Mouse (Mus musculus) c-Kit-negative CD71-positive TER-119-positive erythroid progenitor cells, embryonic 14.5 days (primary cell): ENCODE measurements around the gene Nupr1l.
"Not testable (repeated sequence)": the region's sequence is repeated elsewhere in the genome, so short reads cannot be mapped to it uniquely, and the experiment has no call there.

Source experiments
- DNase-seq: peaks from one replicate; pipeline ENCODE4 v3.0.0-alpha.2; 2013; ENCODE audit warnings: low read depth, low spot score

Nupr1l gene

DNA sequence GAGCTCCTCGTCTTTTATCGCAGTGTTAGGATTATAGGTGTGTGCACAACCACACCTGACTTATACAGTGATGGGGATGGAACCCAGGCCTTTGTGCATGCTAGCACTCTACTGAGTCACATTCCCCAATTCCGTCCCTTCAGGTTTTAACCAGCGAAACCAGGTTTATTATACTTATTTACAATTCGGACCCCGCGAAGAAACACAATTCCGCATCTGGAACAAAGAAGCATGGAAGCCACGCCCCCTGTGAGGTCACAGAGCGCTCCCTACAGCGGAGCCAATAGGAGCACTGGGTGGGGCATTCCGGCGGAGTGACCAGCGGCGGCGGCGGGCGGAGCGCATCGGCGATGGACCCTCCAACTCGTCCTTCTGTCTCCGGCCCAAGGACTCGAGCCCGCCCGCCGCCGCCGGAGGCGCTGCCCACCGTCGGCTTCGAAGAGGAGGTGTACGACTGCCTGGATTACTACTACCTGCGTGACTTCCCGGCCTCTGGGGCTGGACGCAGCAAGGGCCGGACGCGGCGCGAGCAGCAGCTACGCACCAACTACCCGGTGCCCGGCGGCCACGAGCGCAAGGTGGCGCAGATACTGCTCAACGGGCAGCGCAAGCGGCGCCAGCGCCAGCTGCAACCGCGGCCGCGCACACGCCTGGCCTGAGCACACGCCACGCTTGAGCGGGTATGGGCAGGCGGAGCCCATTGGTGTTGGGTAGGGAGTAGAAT lies at the start of gene Nupr1l:
Nupr1l (plus strand) TSS at position 299 of the 724 bp plus-strand sequence.
- DNase-seq: peak; percentile 64

DNA sequence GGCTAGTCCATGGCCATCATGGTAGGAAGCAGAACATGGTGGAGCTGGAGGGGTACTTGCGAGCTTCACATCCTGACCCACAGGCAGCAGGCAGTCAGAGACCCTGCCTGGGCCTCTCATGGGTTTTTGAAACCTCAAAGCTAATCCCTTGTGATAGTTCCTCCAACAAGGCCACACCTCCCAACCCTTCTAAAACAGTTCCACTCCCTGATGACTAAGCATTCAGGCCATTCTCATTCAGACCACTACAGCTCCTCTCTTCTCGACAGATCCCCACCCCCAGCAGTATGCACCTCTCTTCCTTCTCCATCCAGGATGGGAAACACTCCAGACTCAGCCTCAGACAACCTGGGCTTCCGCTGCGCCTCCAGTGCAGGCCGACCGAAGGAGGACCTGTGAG lies 46.0 kb upstream of the Nupr1l start:
- DNase-seq: no peak

GRCm38 (mm10) chr5:129864467-129864866 lies 43.9 kb upstream of the Nupr1l start:
- DNase-seq: no peak

DNA sequence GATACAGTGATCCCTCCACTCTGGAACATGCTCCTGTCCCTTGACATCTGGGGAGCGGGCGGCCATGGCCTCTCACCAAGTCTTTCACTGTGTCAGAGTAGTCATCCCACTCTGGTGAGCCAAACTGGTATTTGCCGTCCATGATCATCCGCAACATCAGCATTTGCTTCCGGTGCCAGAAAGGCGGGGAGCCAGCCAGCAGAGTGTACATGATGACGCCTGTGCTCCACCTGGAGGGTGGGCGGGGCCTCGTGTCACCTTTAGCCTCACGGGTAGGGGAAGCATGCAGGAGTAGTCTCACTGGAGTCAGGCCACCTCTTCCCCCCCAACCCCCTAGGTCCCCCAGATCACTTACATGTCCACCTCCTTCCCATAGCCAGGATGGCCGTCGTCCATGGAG lies 42.5 kb upstream of the Nupr1l start:
- no peak for DNase-seq

GRCm38 (mm10) chr5:129869238-129869995 lies 38.9 kb upstream of the Nupr1l start:
- DNase-seq: no peak

DNA sequence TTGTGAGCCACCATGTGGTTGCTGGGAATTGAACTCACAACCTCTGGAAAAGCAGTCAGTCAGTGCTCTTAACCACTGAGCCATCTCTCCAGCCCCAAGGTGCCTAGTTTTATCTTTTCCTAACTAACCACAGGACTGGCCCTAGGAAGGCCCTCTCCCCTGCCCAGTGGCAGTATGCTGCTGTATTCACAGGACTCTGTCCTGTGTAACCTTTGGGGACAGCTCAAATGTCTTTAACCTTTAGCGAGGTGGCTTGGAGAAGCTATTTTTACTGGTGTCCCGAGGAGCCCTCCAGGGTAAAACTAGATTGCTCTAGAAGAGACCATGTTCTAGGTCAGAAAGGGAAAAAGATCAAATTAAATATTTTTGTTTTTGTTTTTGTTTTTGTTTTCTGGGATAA lies 37.1 kb upstream of the Nupr1l start:
- DNase-seq: no peak

DNA sequence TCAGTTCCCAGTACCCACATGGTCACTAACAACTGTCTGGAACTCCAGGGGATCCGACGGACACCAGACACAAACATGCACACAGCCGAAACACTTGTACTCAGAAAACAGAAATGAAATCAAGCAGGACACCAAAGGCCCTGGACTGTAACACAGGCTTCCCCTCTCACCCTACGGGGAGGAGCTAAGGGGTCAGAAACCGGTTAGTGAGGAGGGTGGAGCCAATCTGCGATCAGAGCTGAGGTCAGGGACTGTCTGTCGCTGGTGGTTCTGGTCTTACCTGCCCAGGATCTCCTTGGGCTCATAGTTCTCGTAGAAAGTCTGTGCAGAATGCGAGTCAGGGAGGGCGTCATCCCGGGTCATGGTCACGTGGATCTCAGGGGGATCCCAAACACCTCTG lies 34.4 kb upstream of the Nupr1l start:
- no peak for DNase-seq

DNA sequence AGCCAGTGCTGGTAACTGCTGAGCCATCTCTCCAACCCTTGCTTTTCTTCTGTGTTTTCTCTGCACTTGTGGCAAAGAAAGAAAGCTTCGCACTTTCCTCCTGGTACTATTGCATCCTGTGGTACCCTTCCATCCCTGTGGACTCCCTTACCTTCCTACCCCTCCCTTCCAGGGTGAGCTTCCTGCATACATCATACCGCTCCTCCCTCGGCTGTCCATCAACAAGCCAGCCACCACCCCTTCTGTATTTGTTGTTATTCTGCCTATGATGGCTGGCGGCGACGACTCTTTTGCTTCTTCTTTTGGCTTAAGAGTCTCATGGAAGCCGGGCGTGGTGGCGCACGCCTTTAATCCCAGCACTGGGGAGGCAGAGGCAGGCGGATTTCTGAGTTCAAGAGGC lies 33.2 kb upstream of the Nupr1l start:
- DNase-seq: no peak

DNA sequence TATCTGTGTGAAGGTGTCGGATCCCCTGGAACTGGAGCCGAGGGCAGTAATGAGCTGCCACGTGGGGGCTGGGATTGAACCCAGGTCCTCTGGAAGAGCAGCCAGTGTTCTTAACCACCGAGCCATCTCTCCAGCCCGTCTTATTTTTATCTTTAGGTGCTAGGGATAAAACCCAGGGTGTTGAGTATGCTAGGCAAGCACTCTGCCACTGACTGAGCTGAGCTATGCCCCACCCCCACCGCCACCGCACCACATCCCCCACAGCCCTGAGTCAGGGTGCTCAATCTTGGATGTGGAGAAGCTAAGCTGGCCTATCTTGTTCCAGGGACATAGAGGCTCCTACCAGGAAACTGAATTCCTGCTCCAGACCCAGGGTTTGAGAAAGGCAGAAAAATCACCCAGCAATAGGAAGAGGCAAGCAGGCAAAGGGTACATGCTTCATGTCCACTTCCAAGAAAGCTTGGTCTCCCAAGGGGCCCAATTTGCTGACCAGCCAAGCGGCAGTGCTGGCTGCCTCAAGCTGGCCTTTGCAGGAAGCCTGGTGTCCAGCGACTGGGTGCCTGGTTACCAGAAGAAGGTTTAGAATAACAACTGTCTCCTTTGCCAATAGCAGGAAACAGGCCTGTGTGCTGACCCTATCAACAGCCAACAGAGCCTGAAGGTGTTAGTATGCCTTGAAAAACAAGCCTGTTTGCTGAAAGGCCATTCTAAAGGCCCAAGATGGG lies 30.4 kb upstream of the Nupr1l start:
- DNase-seq: no peak

- DNase-seq: no peak
These were observed 29.4 kb upstream of the Nupr1l start for GRCm38 (mm10) chr5:129878946-129879345.

GRCm38 (mm10) chr5:129879888-129880287 lies 28.5 kb upstream of the Nupr1l start:
- no peak for DNase-seq

DNA sequence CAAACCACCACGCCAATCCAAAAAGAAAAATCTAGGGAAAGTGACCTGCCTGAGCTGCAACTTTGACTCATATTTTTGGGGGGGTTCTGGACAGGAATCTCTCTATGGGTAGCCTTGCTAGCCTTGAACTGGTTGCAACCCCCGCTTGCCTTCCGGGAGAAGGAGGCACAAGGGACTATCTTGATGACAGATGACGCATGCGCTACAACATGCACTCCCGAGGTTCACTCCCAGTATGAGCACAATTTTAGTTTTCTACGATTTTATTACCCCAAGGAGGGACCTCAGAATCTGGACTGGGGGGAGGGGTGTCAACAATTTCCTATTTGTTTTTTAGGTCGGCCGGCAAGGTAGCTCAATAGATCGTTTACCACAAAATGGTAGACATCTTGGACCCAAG lies 22.1 kb upstream of the Nupr1l start:
- DNase-seq: peak; percentile 44

DNA sequence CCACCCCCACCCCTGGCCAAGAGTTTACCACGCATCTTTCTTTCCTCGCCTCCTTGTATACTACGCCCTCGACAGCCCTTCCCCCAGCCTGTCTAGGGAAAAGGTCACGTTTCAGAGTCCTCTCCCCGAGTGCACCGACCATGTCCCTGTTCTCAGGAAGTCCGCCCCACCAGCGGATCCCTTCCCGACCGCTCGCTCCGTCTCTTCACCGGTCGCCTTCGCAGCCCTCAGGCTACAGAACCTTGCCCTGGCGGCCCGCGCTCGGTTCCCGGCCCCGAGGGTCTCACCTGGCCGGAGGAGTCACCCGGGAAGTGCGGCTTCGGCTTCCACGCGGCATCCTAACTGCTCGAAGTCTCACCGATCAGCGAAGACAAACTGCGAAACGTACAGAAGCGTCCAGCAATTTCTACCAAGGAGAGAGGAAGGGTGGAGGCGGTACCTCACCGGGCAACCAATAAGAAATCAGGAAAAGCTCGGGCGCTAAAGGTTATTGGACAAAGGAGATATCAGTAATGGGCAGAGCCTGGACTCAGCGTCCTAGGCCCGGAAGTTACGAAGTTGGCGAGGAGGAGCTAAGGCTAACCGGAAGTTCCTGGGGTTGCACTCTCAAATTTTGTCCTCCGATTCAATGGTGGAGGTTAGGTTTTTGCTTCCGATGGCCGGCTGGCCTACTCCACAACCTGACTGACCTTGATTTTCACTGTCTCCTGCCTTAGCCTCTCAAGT lies 21.3 kb upstream of the Nupr1l start, which contains the start of gene Chchd2:
Chchd2 (minus strand) TSS at position 560 of the 726 bp plus-strand sequence.
- peak; percentile 95 for DNase-seq

DNA sequence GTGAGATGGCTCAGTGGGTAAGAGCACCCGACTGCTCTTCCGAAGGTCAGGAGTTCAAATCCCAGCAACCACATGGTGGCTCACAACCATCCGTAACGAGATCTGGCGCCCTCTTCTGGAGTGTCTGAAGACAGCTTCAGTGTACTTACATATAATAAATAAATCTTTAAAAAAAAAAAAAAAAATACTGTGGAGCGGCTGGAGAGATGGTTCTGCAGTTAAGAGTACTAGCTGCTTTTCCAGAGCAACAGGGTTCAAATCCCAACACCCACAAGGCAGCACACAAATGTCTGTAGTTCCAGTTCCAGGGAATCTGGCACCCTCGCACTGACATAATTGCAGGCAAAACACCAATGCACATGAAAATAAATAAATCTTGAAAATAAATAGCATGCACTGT lies 17.9 kb upstream of the Nupr1l start:
- DNase-seq: not testable (repeated sequence)

GRCm38 (mm10) chr5:129895198-129896088 lies 12.9 kb upstream of the Nupr1l start, which contains the start of gene Zbed5:
TSS of gene Zbed5 (plus strand) at chr5:129895723.
- DNase-seq: peak; percentile 81

DNA sequence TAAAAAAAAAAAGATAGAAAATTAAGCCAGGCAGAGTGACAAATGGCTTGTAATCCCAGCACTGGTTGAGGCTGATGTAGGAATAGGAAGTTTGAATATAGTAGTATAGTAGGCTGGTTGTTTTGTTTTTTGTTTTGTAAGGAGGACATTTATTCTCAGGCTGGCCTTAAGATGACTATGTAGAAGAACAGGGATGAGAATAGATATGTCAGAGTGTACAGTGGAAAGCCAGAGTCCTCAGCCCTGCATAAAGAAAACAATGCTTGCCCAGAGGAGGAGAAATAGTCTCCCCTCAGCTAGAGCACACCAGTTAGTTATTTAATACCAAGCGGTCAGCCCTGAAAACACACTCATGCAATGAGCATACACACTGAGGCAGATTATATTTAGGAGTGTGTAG lies 9.9 kb upstream of the Nupr1l start, which contains the start of gene Phkg1:
Phkg1 (minus strand) TSS at position 101 of the 400 bp plus-strand sequence.
- no peak for DNase-seq

DNA sequence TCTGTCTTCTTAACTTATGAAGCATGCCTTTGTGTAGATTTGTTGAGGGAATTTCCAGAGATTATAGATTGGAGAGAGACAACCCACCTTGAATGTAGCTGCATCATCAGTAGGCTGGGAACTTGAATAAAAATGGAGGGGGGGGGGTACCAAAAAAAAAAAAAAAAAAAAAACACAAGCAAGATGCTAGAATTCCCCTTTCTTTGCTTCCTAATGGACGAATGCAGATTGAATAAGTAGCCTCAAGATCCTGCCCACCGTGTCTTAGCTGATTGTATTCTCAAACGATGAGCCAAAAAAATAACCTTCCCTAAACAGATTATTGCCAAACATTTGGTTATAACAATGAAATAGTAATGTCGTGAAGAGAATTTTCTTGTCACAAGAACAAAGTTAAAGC lies 565 bp upstream of the Nupr1l start:
- no peak for DNase-seq

DNA sequence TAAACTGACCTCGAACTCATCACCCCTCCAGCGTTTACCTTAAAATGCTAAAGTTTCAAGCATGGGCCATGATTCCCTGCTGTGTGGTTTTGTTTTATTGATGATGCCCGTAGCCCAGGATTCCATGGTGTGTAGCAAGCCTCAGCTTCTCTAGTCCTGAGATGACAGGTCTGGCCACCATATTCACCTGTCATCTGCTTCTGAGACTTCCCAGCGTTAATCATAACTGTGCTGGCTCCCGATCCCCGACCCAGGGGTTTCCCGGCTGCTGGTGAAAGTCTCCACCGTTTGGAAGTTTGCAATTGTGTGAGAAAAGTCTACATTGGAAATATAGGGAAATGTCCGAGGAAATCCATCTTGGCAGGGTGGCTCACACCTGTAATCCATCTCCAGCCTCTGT lies 807 bp downstream of the Nupr1l start:
- DNase-seq: no peak

- no peak for DNase-seq
These were observed 1.3 kb downstream of the Nupr1l start for GRCm38 (mm10) chr5:129909591-129909990.

DNA sequence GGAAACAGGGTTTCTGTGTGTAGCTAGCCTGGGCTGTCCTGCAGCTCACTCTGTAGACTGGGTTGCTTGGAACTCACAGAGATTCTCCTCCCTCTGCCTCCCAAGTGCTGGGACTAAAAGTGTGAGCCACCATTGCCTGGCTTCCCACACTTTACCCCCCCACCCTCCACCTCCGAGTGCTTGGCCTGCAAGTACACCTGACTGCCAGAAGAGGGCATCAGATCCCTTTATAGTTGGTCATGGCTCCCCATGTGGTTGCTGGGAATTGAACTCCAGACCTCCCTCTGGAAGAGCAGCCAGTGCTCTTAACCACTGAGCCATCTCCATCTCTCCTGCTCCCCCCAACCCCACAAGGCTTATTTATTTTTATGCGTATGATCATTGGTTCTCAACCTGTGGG lies 5.7 kb downstream of the Nupr1l start:
- no peak for DNase-seq
